Mouse (Mus musculus): ENCODE measurements around the gene Tmigd3. TPM values are rescaled to one million over a fixed set of nuclear protein-coding genes. Genes with fewer than 3 reads are reported as not detected.
"Not testable (repeated sequence)": the region's sequence is repeated elsewhere in the genome, so short reads cannot be mapped to it uniquely, and the experiment has no call there.

Gene Tmigd3
- polyA plus RNA-seq, 1 experiment from 2014 or later, result not detected

DNA sequence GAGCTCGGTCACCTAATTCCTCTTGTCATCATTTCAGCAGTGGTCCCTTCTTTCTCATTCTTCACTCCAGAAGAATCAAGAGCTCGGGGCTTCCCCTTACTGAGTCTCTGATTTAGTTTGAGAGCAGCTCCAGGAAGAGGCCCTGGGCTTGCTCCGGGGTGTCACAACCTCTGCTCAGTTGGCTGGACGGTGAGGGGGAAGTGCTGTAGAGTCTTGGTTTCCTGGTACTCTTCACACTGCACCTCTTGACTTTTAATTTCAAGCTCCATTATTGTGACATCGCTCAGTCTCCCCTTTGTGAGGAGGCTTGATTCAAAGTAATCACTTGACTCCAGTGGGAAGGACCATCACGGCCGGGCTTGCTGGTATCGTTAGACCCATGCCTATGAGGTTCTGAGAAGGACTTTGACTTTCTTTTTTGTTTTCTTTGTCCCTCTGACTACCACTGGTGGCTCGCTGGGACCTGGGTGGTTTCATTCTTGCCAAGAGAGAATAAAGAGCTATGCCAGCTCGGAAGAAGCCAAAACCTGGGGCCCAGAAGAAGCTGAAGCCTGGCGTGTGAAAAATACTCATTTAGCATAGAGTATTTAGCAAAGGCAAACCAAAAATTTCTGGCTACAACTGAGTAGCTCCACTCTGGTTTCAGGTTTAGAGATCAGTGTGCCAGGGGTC lies 40.0 kb downstream of the Tmigd3 start:
- WGBS, result 86% methylated on average over 11 of the region's 11 CpGs
- Histone ChIP-seq H3K4me3 (replicated peaks) (no peak overlapping the region), H3K9ac (replicated peaks) (no peak overlapping the region), H3K9me3 (no peaks in the 10 kb centered on the region), H3K4me1 (replicated peaks) (no peaks in the 10 kb centered on the region), H3K27ac (no peak overlapping the region), H3K36me3 (no peaks in the 10 kb centered on the region), H3K4me2 (replicated peaks) (no peak overlapping the region), H3K27me3 (no peaks in the 10 kb centered on the region)
- no peak for ATAC-seq

DNA sequence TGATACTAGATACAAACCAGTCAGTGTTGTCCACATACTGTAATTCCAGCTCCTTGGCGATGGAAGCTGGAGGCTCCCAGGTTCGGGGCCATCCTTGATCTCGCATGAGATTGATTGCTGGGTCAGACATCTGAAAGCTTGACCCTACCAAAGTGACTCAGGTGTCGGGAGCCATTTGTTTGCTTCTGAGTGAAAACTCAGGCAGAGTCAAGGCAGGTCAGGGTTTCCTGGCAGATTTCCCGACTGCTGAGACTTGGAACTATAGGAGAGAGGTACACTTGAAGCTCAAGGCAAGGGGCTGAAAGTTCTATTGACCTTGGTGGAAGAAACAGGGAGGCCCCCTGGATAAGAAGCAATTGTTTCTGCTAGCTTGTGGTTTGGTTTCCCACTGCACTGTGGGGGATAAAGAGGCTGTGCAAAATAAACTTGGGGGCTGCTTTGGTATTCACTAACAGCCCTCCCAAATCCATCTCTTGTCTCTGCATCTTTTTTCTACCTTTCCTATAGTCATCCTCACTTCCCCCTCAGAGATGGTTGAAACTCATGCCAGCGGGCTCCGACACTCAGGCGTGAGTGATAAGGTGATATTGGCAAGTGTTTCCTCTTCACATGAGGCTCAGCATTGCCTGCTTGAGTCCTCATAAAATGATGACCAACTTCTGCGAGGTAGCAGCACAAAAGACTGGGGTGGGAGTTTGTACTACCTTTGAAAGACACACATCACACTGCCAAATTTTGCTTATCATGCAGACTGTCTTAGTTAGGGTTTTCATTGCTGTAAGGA lies 41.6 kb downstream of the Tmigd3 start:
- no peak for ATAC-seq
- Histone ChIP-seq H3K9ac (replicated peaks) (no peak overlapping the region), H3K9me3 (no peaks in the 10 kb centered on the region), H3K36me3 (no peaks in the 10 kb centered on the region), H3K4me2 (replicated peaks) (no peak overlapping the region), H3K27ac (no peak overlapping the region), H3K4me3 (replicated peaks) (no peak overlapping the region), H3K4me1 (replicated peaks) (no peaks in the 10 kb centered on the region), H3K27me3 (no peaks in the 10 kb centered on the region)
- WGBS, result 85% methylated on average over 9 of the region's 9 CpGs

DNA sequence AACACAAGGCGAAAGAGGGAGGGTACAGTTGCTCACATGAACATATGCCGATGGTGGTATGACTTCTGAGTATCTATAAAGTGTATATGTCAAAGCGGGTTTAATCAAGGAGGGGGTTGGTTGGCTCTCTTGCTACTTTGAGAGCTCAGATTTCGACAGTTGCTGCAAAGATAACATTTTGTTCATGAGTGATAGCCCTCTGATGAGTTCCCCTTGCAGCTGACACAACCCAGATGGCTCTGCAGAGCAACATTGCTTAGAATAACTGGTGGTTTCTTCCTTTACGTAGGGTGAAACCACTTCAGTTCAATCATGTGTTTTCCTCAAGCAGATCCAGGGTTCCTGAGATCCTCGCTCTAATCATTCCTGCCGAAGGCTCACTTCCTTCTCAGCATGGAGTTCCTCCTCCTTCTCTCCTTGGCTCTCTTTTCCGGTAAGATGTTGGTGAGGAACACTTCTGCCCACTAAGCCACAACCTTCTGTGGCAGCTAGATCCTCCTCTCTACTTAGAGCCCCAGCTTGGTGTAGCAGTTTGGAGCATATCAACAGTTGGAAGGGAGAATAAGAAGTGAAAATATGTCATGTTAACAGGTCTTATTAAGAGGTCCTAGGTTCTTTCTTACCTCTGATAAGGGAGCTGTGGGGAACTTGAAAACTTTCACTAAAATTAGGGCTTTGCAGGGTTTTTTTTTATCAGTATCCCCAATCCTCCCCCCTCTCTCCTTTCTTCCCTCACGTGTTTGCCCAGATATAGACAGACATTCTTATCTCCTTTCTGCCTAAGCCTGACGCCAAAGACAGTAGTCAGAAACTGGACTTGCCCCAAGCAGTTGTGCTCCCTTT lies 43.4 kb downstream of the Tmigd3 start:
- WGBS, result 85% methylated on average over 10 of the region's 10 CpGs
- no peaks in the 10 kb centered on the region for H3K9me3 ChIP-seq

DNA sequence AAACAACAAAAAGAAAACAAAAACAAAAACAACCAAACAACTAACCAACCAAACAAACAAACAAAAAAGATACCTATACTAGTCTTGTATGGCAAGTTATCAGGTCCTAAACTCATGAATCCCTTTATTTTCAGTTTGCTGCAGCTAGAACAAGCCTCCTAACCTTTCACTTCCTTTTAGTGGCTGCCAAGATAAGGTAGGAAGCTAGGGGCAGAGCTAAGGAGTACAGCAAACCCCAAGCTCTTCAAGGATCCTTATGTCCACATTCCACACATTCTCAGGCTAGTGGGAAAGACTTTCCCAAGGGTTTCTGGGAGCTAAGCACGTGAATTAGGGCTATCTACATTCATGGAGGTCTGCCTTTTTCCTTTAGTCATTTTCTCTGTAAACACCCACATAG lies 44.6 kb downstream of the Tmigd3 start:
- no peaks in the 10 kb centered on the region for H3K36me3 ChIP-seq
- H3K27ac ChIP-seq, result no peak overlapping the region
- no peaks in the 10 kb centered on the region for H3K4me1 ChIP-seq (replicated peaks)
- no peaks in the 10 kb centered on the region for H3K9me3 ChIP-seq
- no peak overlapping the region for H3K4me2 ChIP-seq (replicated peaks)
- no peak for ATAC-seq
- no peak overlapping the region for H3K9ac ChIP-seq (replicated peaks)
- no peaks in the 10 kb centered on the region for H3K27me3 ChIP-seq
- 47% methylated on average over 1 of the region's 1 CpGs for WGBS
- no peak overlapping the region for H3K4me3 ChIP-seq (replicated peaks)

More for the DNA sequence above, 43.4 kb downstream of the Tmigd3 start:
- ATAC-seq, result no peak
- Histone ChIP-seq H3K9ac (replicated peaks) (no peak overlapping the region), H3K27me3 (no peaks in the 10 kb centered on the region), H3K4me1 (replicated peaks) (no peaks in the 10 kb centered on the region), H3K4me3 (replicated peaks) (no peak overlapping the region), H3K36me3 (no peaks in the 10 kb centered on the region), H3K4me2 (replicated peaks) (no peak overlapping the region), H3K27ac (no peak overlapping the region)

DNA sequence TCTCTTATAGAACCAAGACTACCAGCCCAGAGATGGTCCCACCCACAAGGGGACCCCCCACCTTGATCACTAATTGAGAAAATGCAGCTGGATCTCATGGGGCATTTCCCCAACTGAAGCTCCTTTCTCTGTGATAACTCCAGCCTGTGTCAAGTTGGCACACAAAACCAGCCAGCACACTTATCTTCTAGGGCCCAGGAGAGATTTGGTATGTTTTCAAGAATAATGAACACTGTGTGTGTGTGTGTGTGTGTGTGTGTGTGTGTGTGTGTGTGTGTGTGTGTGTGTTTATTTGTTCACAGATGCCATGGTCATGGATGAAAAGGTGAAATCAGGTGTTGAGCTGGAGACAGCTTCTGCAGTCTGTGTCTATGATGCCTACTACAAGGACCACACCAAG lies 45.8 kb downstream of the Tmigd3 start:
- not testable (repeated sequence) for H3K9ac ChIP-seq (replicated peaks); H3K4me3 ChIP-seq (replicated peaks); H3K27ac ChIP-seq; H3K4me1 ChIP-seq (replicated peaks); H3K9me3 ChIP-seq; H3K4me2 ChIP-seq (replicated peaks); H3K27me3 ChIP-seq; H3K36me3 ChIP-seq; ATAC-seq

DNA sequence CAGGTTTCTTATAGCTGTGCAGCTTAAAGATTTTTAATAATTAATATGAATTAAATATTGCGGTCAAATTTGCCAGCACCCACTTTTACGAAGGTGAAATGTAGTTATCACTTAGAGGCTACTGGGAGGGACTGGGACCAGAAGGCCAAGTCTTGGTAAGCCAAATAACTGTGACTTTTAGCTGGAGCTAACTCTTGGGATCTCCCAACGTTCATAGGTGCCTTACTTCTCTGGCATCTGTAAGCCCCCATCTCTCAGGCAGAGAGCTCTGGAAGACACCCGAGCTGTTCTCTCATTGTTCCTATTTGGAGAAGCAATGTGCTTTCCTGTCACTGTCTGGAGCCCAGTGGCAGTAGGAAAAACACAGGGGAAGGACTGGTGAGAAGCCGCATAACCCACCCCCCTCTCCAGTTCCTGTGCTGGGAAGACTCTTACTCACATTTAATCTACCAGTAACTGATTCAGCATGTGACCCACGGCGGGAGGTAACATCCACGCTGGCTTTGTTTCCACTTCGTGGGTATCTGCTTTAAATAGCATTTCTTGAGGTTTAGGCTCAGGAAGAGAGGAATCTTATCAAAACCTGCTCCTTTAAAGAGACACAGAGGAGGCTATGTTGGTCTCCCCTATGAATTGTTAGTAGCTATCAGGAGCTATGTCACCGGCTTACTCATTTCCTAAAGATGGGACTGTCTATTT lies 47.1 kb downstream of the Tmigd3 start:
- Histone ChIP-seq H3K4me2 (replicated peaks) (no peak overlapping the region), H3K36me3 (no peaks in the 10 kb centered on the region), H3K9ac (replicated peaks) (no peak overlapping the region), H3K9me3 (no peaks in the 10 kb centered on the region), H3K27ac (no peak overlapping the region), H3K4me3 (replicated peaks) (no peak overlapping the region), H3K4me1 (replicated peaks) (no peaks in the 10 kb centered on the region), H3K27me3 (no peaks in the 10 kb centered on the region)
- WGBS, result 72% methylated on average over 10 of the region's 10 CpGs
- ATAC-seq, result no peak

DNA sequence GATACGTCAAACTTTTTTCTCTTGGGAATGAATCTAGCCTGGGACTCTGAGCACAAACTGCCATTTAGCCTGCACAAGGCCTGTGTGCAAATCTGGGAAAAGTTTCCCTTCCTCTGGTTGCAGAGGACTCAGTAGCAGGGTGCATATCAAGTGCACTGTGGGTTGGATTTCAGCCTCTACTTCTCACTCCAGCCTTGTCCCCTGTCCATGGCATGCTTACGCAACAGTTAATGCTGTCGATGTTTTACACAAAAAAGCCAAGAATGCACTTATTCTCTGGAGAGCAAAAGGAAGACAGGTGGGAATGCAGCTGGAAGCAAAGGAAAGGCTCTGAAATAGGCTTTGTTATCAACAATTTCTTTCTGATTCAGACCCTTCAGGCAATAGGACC lies 47.6 kb downstream of the Tmigd3 start:
- Histone ChIP-seq H3K9me3 (no peaks in the 10 kb centered on the region), H3K27me3 (no peaks in the 10 kb centered on the region), H3K36me3 (no peaks in the 10 kb centered on the region), H3K9ac (replicated peaks) (no peak overlapping the region), H3K4me3 (replicated peaks) (no peak overlapping the region), H3K4me1 (replicated peaks) (no peaks in the 10 kb centered on the region), H3K4me2 (replicated peaks) (no peak overlapping the region), H3K27ac (no peak overlapping the region)
- ATAC-seq, result no peak
- 83% methylated on average over 3 of the region's 3 CpGs for WGBS

DNA sequence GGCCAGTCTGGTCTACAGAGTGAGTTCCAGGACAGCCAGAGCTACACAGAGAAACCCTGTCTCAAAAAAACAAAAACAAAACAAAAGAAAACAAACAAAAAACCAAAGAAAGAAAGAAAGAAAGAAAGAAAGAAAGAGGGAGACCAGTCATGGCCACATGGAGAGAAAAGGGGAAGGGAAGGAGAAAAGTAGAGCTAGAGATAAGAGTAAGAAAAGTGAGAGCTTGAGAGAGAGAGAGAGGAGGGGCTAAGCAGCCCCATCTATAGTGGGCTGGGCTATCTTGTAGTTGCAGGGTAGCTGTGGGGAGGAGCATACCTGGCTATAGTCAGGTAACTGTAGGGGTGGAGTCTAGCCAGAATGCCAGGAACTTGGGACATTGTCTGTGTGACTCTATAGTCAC lies 50.0 kb downstream of the Tmigd3 start:
- H3K9me3 ChIP-seq; H3K36me3 ChIP-seq; ATAC-seq; H3K27me3 ChIP-seq; H3K4me2 ChIP-seq (replicated peaks); H3K4me3 ChIP-seq (replicated peaks); H3K27ac ChIP-seq; H3K4me1 ChIP-seq (replicated peaks); H3K9ac ChIP-seq (replicated peaks): not testable (repeated sequence)

DNA sequence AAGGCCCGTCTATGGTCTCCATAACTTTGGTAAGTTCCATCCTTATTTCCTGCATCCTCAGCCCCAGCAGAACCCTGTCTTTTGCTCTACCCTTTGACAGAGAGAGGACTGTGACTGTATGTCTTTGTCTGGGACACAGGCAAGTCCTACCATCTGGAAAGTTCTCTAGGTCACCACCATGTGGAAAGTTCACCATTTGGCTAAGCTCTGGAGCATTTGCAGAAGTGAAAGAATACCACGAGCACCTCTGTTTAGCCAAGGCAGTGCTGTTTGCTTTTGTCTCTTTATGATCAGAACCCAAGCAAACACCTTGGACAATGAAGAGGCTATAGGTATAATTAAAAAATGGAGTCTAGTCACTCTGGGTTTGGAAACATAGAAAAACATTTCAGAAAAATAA lies 51.3 kb downstream of the Tmigd3 start:
- Histone ChIP-seq H3K4me3 (replicated peaks) (no peak overlapping the region), H3K4me1 (replicated peaks) (no peaks in the 10 kb centered on the region), H3K9me3 (no peaks in the 10 kb centered on the region), H3K9ac (replicated peaks) (no peak overlapping the region), H3K4me2 (replicated peaks) (no peak overlapping the region), H3K27me3 (no peaks in the 10 kb centered on the region), H3K27ac (no peak overlapping the region), H3K36me3 (no peaks in the 10 kb centered on the region)
- ATAC-seq, result no peak
- 89% methylated on average over 2 of the region's 2 CpGs for WGBS

DNA sequence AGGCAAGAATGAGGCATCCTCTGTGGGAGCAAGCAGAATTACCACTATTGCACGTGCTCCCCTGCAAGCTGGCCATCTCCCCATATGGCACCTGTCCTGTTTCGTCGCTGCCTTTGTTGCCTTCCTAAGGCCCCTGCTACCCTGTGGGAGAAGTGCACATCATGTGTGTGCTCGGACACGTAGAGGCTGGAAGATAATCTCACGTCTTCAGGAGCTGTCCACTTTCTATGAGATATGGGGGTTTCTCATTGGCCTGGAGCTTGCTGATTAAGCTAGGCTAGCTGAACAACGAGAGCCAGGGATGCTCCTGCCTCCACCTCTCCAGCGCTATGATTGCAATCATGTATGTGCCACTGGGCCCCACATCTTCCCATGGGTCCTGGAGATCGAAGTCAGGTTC lies 53.9 kb downstream of the Tmigd3 start:
- 89% methylated on average over 9 of the region's 9 CpGs for WGBS
- H3K4me2 ChIP-seq (replicated peaks), result no peak overlapping the region
- no peaks in the 10 kb centered on the region for H3K36me3 ChIP-seq
- H3K9me3 ChIP-seq, result no peaks in the 10 kb centered on the region
- H3K4me3 ChIP-seq (replicated peaks), result no peak overlapping the region
- H3K27ac ChIP-seq, result no peak overlapping the region
- H3K9ac ChIP-seq (replicated peaks), result no peak overlapping the region
- H3K27me3 ChIP-seq, result no peaks in the 10 kb centered on the region
- no peaks in the 10 kb centered on the region for H3K4me1 ChIP-seq (replicated peaks)
- ATAC-seq, result no peak

DNA sequence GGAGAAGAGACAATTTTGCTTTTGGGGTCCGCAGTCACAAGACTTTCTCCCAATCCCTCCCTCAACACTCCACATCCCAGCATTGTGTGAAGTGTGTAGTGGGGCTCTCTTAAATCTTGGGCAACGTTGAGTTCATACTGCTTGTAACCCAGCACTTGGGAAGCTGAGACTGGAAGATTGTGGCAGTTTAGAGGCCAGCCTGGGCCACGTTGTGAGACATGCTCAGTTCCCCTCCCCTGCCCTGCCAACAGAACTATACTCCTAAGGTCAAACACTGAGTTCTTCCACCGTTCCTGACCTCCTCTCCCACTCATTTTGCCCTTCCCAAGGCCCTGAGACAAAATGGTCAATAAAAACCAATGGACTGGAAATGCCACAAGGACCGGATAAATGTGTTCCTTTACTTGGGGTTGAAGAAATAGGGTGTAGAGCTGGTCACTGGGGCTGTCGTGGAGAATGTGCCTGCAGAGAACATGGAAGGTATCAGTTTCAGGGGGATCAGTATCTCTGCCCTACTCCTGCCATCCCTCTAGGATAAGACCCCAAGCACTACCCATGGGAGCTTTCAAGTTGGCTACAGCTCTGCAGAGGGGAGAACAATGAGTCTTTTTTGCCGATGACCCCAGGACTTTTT lies 57.0 kb downstream of the Tmigd3 start:
- no peak overlapping the region for H3K4me3 ChIP-seq (replicated peaks)
- H3K27me3 ChIP-seq, result no peaks in the 10 kb centered on the region
- ATAC-seq, result no peak
- no peaks in the 10 kb centered on the region for H3K9me3 ChIP-seq
- H3K4me1 ChIP-seq (replicated peaks), result no peaks in the 10 kb centered on the region
- H3K9ac ChIP-seq (replicated peaks), result no peak overlapping the region
- H3K27ac ChIP-seq, result no peak overlapping the region
- 80% methylated on average over 7 of the region's 7 CpGs for WGBS
- H3K36me3 ChIP-seq, result no peaks in the 10 kb centered on the region
- H3K4me2 ChIP-seq (replicated peaks), result no peak overlapping the region
